Mouse (Mus musculus) testis, adult 2 months (tissue): ENCODE results near the gene Immp2l.

Experiments
- CTCF ChIP-seq: fragments of 200-500 bp; IDR thresholded peaks from 2 replicates; pipeline ENCODE4 v1.5.1; 2012; ENCODE audit warnings: low read depth, mild to moderate bottlenecking, inconsistent platforms, low read length, moderate library complexity; ENCODE audit not compliant: control insufficient read depth, insufficient read depth, insufficient replicate concordance
- POLR2A ChIP-seq: fragments of 200-500 bp; IDR thresholded peaks from 2 replicates; pipeline ENCODE4 v1.6.1; 2012; ENCODE audit warnings: low read depth, mild to moderate bottlenecking, inconsistent platforms, low read length, moderate library complexity; ENCODE audit not compliant: control insufficient read depth

DNA sequence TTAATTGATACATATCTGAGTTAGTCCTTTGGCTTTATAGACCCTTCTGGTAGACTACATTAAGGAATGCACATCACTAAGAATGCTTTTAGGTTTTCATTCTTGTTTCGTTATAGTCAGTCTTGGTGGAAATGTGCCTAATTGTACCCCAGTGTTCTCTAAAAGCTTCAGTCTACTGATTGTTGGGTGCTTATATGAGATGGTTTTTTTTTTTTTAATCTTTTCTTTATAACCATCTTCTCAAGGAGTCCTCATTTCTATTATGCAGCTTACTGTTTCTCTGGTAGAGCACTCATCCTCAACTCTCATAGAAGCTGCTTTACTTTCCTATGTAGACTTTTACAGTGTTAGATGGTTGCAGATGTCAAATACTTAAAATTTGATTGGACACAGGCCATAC lies 855.1 kb downstream of the Immp2l start:
- no peak for TF ChIP-seq CTCF
- TF ChIP-seq POLR2A, result no peak
